Mouse (Mus musculus) C2C12 (cell line): ENCODE results near the gene Mpp2. TPM values are rescaled to one million over a fixed set of nuclear protein-coding genes. Genes with fewer than 3 reads are reported as not detected.

Experiments used
- H3K27me3 ChIP-seq: one replicate; pipeline ENCODE4 v1.6.1; 2011; ENCODE audit not compliant: control insufficient read depth, insufficient read depth, insufficient read length
- H3K36me3 ChIP-seq: one replicate; pipeline ENCODE4 v1.6.1; 2011; ENCODE audit not compliant: control insufficient read depth, insufficient read depth
- H3K4me3 ChIP-seq: one replicate; pipeline ENCODE4 v1.5.1; 2011; ENCODE audit warnings: mild to moderate bottlenecking, control low read depth; ENCODE audit not compliant: poor library complexity, insufficient read depth, severe bottlenecking
- H3K79me2 ChIP-seq: one replicate; pipeline ENCODE4 v1.6.1; 2011; ENCODE audit not compliant: control insufficient read depth, insufficient read depth
- H3K79me3 ChIP-seq: one replicate; pipeline ENCODE4 v1.6.1; 2011; ENCODE audit warnings: low read depth, control low read depth
- H3ac ChIP-seq: one replicate; pipeline ENCODE3; 2011; ENCODE audit warnings: low read depth; ENCODE audit not compliant: control insufficient read depth, insufficient read length
- CEBPB ChIP-seq: IDR thresholded peaks from one replicate; pipeline ENCODE4 v1.6.1; 2011; ENCODE audit warnings: low read depth, mild to moderate bottlenecking, control low read depth, moderate library complexity
- CTCF ChIP-seq: IDR thresholded peaks from one replicate; pipeline ENCODE4 v1.5.1; 2011; ENCODE audit not compliant: control insufficient read depth, insufficient read depth, insufficient read length
- FOSL1 ChIP-seq: IDR thresholded peaks from one replicate; pipeline ENCODE4 v1.8.0; 2011; ENCODE audit warnings: mild to moderate bottlenecking, low read length; ENCODE audit not compliant: poor library complexity, insufficient read depth, severe bottlenecking
- MAX ChIP-seq: IDR thresholded peaks from one replicate; pipeline ENCODE4 v1.6.1; 2011; ENCODE audit warnings: mild to moderate bottlenecking, control low read depth
- MYOD1 ChIP-seq: IDR thresholded peaks from one replicate; pipeline ENCODE4 v1.6.1; 2011; ENCODE audit warnings: low read depth; ENCODE audit not compliant: control insufficient read depth, insufficient read length
- MYOG ChIP-seq: IDR thresholded peaks from one replicate; pipeline ENCODE4 v1.6.1; 2011; ENCODE audit not compliant: control insufficient read depth, insufficient read length; ENCODE audit errors: extremely low read depth
- USF1 ChIP-seq: IDR thresholded peaks from one replicate; pipeline ENCODE4 v1.6.1; 2011; ENCODE audit warnings: low read depth, mild to moderate bottlenecking, control low read depth, moderate library complexity
- polyA plus RNA-seq: library from polyadenylated mRNA; unstranded; fragments of >200 nt; fragmentation: generic; extraction: Trizol; gene quantifications from one replicate; pipeline ENCODE4 v1.2.1, GENCODE M21; 2012; ENCODE audit warnings: missing spikeins

Mpp2 gene
- polyA plus RNA-seq, 1 experiment = 1.7 TPM

GRCm38 (mm10) chr11:102083193-102083592, 5.1 kb downstream of the Mpp2 start:
- no peaks in the 10 kb centered on the region for H3K36me3 ChIP-seq
- H3K79me3 ChIP-seq = no peaks in the 10 kb centered on the region
- no peaks in the 10 kb centered on the region for H3K79me2 ChIP-seq
- H3ac ChIP-seq = no peak overlapping the region
- TF ChIP-seq MYOG (no peak), CTCF (no peak), FOSL1 (no peak), MYOD1 (no peak), CEBPB (no peak)
- no peak overlapping the region for H3K4me3 ChIP-seq
- peaks cover 31% of the 10 kb centered on the region for H3K27me3 ChIP-seq

DNA sequence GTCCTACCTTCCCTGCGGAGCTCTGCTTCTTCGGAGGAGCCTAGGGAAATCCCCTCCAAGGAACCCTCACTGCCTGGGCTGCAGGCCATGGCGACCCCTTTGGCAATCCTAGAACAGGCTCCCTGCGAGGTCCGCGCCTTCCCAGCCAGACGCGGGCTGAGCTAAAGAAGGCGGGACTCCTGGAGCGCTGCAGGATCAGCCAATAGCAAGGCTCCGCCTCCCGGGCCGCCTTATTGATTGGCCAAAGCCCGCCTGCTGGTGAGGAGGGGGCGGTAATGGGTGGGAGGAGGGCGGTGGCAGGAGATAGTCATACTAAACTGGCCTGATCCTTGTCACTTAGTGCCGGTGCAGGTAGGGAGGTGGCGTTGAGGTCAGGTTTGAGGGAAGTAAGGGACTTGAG, 6.0 kb downstream of the Mpp2 start:
- Histone ChIP-seq H3K27me3 (peaks cover 31% of the 10 kb centered on the region), H3K79me3 (no peaks in the 10 kb centered on the region), H3K4me3 (no peak overlapping the region), H3K79me2 (no peaks in the 10 kb centered on the region), H3ac (no peak overlapping the region), H3K36me3 (no peaks in the 10 kb centered on the region)
- no peak for TF ChIP-seq MAX
- no peak for TF ChIP-seq MYOD1
- TF ChIP-seq CEBPB = no peak
- no peak for TF ChIP-seq FOSL1
- TF ChIP-seq CTCF = no peak
- TF ChIP-seq USF1 = no peak
- TF ChIP-seq MYOG = no peak

GRCm38 (mm10) chr11:102073722-102074121, 14.6 kb downstream of the Mpp2 start:
- no peaks in the 10 kb centered on the region for H3K36me3 ChIP-seq
- peaks cover 10% of the 10 kb centered on the region for H3K27me3 ChIP-seq
- H3K4me3 ChIP-seq = no peak overlapping the region
- no peak for TF ChIP-seq FOSL1
- no peak for TF ChIP-seq USF1
- no peaks in the 10 kb centered on the region for H3K79me2 ChIP-seq
- H3ac ChIP-seq = no peak overlapping the region
- no peaks in the 10 kb centered on the region for H3K79me3 ChIP-seq

GRCm38 (mm10) chr11:102072729-102073128, 15.6 kb downstream of the Mpp2 start:
- Histone ChIP-seq H3K4me3 (no peak overlapping the region), H3ac (no peak overlapping the region), H3K36me3 (no peaks in the 10 kb centered on the region), H3K27me3 (peaks cover 7% of the 10 kb centered on the region), H3K79me3 (no peaks in the 10 kb centered on the region), H3K79me2 (no peaks in the 10 kb centered on the region)
- TF ChIP-seq USF1 (no peak), FOSL1 (no peak), MYOD1 (no peak), CEBPB (no peak), MYOG (no peak), MAX (no peak), CTCF (no peak)

GRCm38 (mm10) chr11:102070426-102070825, 17.9 kb downstream of the Mpp2 start:
- TF ChIP-seq FOSL1 (no peak), MYOD1 (no peak), CEBPB (no peak), CTCF (no peak), MYOG (no peak), MAX (no peak), USF1 (no peak)
- Histone ChIP-seq H3K27me3 (peaks cover 10% of the 10 kb centered on the region), H3ac (no peak overlapping the region), H3K36me3 (no peaks in the 10 kb centered on the region), H3K4me3 (no peak overlapping the region), H3K79me2 (no peaks in the 10 kb centered on the region), H3K79me3 (no peaks in the 10 kb centered on the region)

- peaks cover 7% of the 10 kb centered on the region for H3K27me3 ChIP-seq
- no peak overlapping the region for H3ac ChIP-seq
- no peak overlapping the region for H3K4me3 ChIP-seq
- TF ChIP-seq FOSL1 (no peak), CEBPB (no peak), MYOG (no peak), MYOD1 (no peak), USF1 (no peak), MAX (no peak), CTCF (no peak)
- no peaks in the 10 kb centered on the region for H3K79me2 ChIP-seq
- no peaks in the 10 kb centered on the region for H3K79me3 ChIP-seq
- no peaks in the 10 kb centered on the region for H3K36me3 ChIP-seq
Measured at GRCm38 (mm10) chr11:102069633-102070032, 18.7 kb downstream of the Mpp2 start.
